Mouse (Mus musculus): ENCODE measurements around the gene 1190007I07Rik. TPM values are rescaled to one million over a fixed set of nuclear protein-coding genes. Genes with fewer than 3 reads are reported as not detected.
"Not testable (repeated sequence)": the region's sequence is repeated elsewhere in the genome, so short reads cannot be mapped to it uniquely, and the experiment has no call there.

Gene 1190007I07Rik
- total RNA-seq, 2 experiments from 2014 or later, result 18.0 to 23.8 TPM

DNA sequence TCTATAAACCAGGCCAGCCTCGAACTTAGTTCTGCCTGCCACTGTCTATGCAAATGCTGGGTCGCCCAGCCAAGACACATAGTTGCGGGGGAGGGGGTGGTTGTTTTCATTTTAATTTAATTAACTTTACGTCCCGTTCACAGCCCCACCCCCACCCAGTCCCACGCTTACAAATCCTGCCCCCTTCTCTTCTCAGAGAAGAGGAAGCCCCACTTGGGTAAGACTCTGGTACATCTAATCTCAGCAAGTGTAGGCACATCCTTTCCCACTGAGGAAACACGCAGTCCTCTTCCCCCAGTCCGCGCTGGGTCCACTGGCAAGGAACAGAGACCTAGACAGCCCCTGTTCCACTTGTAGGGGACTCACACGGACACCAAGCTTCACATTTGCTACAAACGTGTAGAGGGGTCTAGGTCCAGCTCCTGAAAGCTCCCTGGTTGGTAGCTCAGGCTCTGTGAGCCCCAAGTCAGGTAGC, 6.1 kb upstream of the 1190007I07Rik start:
- no peak for DNase-seq

DNA sequence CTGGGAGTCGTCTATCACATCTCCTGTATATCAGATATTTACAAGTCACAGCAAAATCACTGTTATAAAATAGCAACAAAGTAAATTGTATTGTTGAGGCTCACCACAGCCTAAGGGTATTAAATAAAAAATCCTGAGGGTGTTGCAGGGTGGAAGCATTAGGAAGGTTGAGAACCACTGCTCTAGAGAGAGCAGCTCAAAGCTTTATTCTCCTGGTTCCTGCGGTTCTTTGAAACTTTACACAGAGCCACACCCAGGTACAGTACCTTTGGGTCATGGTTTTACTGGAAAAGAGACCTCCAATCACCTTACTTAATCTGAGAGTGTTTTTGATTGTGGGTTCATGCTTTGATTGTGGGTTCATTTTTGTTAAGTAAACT, 515 bp upstream of the 1190007I07Rik start:
- not testable (repeated sequence) for DNase-seq

DNA sequence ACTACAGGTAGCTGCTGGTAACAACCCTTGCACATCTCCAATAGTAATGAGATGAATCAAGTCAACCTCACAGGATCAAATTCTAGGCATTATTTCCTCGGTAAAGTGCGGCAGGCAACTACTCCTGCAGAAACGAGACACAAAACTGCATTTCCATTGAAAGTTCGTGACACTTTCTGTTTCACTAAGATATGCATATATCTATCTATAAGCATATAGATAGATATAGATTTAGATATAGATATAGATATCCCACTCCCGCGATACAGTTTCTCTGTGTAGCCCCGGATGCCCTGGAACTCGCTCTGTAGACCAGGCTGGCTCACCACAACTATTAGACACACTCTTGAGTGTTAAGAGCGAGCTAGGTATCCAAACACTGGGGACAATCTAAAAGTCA, 793 bp downstream of the 1190007I07Rik start:
- no peak for DNase-seq

DNA sequence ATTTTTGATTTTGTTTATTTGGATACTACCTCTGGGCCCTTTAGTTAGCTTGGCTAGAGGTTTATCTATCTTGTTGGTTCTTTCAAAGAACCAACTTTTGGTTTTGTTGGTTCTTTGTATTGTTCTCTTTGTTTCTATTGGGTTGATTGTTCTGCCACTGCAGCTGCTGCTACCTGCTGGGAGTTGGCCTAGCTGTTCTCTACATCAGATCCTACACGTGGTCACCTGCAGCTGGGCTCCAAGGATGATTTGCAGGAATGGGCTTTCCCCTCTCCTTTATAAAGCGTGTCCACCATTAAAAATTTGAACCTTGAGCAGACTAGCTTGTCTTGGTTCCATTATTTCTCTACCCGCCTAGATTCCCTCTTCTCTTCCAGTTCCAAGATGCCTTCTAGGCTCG, 28.6 kb downstream of the 1190007I07Rik start:
- DNase-seq, result not testable (repeated sequence)

DNA sequence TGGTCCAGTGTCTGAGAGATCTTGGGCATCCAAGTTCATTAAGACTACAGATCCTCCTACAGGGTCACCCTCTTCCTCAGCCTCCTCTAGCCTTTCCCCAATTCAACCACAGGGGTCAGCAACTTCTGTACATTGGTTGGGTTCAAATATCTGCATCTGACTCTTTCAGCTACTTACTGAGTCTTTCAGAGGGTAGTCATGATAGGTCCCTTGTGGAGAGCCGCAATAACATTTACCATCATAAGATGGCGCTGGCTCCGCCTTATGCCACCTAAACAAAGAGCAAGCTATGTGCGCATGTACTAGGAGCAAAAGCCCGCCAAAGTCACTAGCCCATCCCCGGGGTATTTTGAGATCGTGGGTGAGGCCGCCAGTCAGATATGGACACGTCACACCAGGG, 33.4 kb downstream of the 1190007I07Rik start:
- DNase-seq, result not testable (repeated sequence)

DNA sequence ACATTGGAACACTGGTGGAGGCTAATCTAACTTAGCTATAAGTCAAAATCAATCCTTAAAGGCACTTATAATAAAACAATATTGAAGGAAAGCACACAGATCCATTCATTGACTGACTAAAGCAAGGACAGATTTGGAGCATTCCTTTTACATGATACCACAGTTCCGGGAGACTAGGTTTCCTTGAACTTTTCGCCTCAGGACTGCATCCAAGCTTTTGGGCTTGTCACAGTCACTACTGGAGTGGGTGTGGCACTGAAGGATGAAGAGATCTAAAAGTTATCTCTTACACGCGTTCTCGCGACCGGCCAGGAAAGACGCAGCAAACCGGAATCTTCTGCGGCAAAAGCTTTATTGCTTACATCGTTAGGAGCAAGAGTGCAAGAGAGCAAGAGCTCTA, 51.9 kb downstream of the 1190007I07Rik start:
- DNase-seq, result not testable (repeated sequence)

Other genes starting within 250 kb of the 1190007I07Rik start
- gene Gm1553, start 130.6 kb downstream of the 1190007I07Rik start, total RNA-seq (2021), result not detected
- 10 to 100 TPM; 41.8 to 48.0 TPM for gene Tdg, start 6.6 kb upstream of the 1190007I07Rik start, total RNA-seq (2021)
- gene Glt8d2, start 67.4 kb upstream of the 1190007I07Rik start, total RNA-seq (2021), result 10 to 100 TPM; 17.1 to 19.9 TPM
- 10 to 100 TPM; 53.6 to 58.1 TPM for gene Hcfc2, start 72.9 kb upstream of the 1190007I07Rik start, total RNA-seq (2021)
- gene Nfyb, start 140.9 kb upstream of the 1190007I07Rik start, total RNA-seq (2021), result 10 to 100 TPM; 64.4 to 66.8 TPM
- 10 to 100 TPM; 49.0 to 53.9 TPM for gene Txnrd1, start 210.7 kb upstream of the 1190007I07Rik start, total RNA-seq (2021)
- gene Eid3, start 243.4 kb upstream of the 1190007I07Rik start, total RNA-seq (2021), result 1 to 10 TPM; 1.5 to 1.9 TPM